Mouse (Mus musculus): ENCODE results near the gene Nhlrc4. TPM values are rescaled to one million over a fixed set of nuclear protein-coding genes. Genes with fewer than 3 reads are reported as not detected.

The Nhlrc4 gene
- polyA plus RNA-seq, 2 experiments: 0.10 TPM; not detected in 1

GRCm38 (mm10) chr17:25956631-25957030 is 11.9 kb upstream of the Nhlrc4 start:
- Histone ChIP-seq H3K4me1 (ENCODE audit: control insufficient read depth, insufficient read depth, low read length) (0 out of 2 replicates have a peak, but pooled peaks cover 3% of the 10 kb centered on the region), H3K4me2 (replicated peaks; ENCODE audit: low read depth, low read length, severe bottlenecking) (no peak overlapping the region), H3K36me3 (ENCODE audit: control insufficient read depth, insufficient read depth, low read length) (peaks cover 35% of the 10 kb centered on the region), H3K4me3 (replicated peaks; ENCODE audit: low read length) (no peak overlapping the region), H3K27me3 (ENCODE audit: control insufficient read depth, insufficient read depth, low read length) (peaks cover 21% of the 10 kb centered on the region), H3K9me3 (ENCODE audit: control insufficient read depth, low read length) (no peaks in the 10 kb centered on the region), H3K9ac (ENCODE audit: low read depth, low read length, severe bottlenecking) (0 out of 2 replicates have a peak overlapping the region, but pooled peaks have one; percentile 16), H3K27ac (replicated peaks; ENCODE audit: low read depth, low read length) (no peak overlapping the region)
- WGBS: 67% methylated on average over 7 of the region's 7 CpGs
- DNase-seq (ENCODE audit: low spot score) (no peak), ATAC-seq (ENCODE audit: low FRiP score, low read depth) (no peak)
- TF ChIP-seq POLR2A (IDR thresholded peaks at IDR 0.05; ENCODE audit: borderline replicate concordance, extremely low read depth, insufficient read depth, insufficient read length): no peak

- Histone ChIP-seq H3K4me2 (replicated peaks; ENCODE audit: low read depth, low read length, severe bottlenecking) (no peak overlapping the region), H3K36me3 (ENCODE audit: control insufficient read depth, insufficient read depth, low read length) (peaks cover 32% of the 10 kb centered on the region), H3K9ac (ENCODE audit: low read depth, low read length, severe bottlenecking) (0 out of 2 replicates have a peak overlapping the region, but pooled peaks have one; percentile 16), H3K4me3 (replicated peaks; ENCODE audit: low read length) (no peak overlapping the region), H3K27me3 (ENCODE audit: control insufficient read depth, insufficient read depth, low read length) (peaks cover 25% of the 10 kb centered on the region), H3K27ac (replicated peaks; ENCODE audit: low read depth, low read length) (no peak overlapping the region), H3K9me3 (ENCODE audit: control insufficient read depth, low read length) (no peaks in the 10 kb centered on the region), H3K4me1 (ENCODE audit: control insufficient read depth, insufficient read depth, low read length) (peaks cover 6% of the 10 kb centered on the region; the same call in 1 of the 2 replicates)
- DNase-seq (ENCODE audit: low spot score) (no peak), ATAC-seq (ENCODE audit: low FRiP score, low read depth) (no peak)
- no peak for TF ChIP-seq POLR2A (IDR thresholded peaks at IDR 0.05; ENCODE audit: borderline replicate concordance, extremely low read depth, insufficient read depth, insufficient read length)
- 60% methylated on average over 7 of the region's 7 CpGs for WGBS
Measured at GRCm38 (mm10) chr17:25956201-25956600, 11.4 kb upstream of the Nhlrc4 start.

- H3K27me3 ChIP-seq (ENCODE audit: control insufficient read depth, insufficient read depth, low read length): peaks cover 30% of the 10 kb centered on the region
- H3K27ac ChIP-seq (replicated peaks; ENCODE audit: low read depth, low read length): no peak overlapping the region
- peaks cover 9% of the 10 kb centered on the region; the same call in 1 of the 2 replicates for H3K4me1 ChIP-seq (ENCODE audit: control insufficient read depth, insufficient read depth, low read length)
- TF ChIP-seq POLR2A (IDR thresholded peaks at IDR 0.05; ENCODE audit: borderline replicate concordance, extremely low read depth, insufficient read depth, insufficient read length): no peak
- no peaks in the 10 kb centered on the region for H3K9me3 ChIP-seq (ENCODE audit: control insufficient read depth, low read length)
- no peak for DNase-seq (ENCODE audit: low spot score)
- peaks cover 28% of the 10 kb centered on the region for H3K36me3 ChIP-seq (ENCODE audit: control insufficient read depth, insufficient read depth, low read length)
- 0 out of 2 replicates have a peak overlapping the region, but pooled peaks have one; percentile 28 for H3K9ac ChIP-seq (ENCODE audit: low read depth, low read length, severe bottlenecking)
- no peak overlapping the region for H3K4me2 ChIP-seq (replicated peaks; ENCODE audit: low read depth, low read length, severe bottlenecking)
- no peak for ATAC-seq (ENCODE audit: low FRiP score, low read depth)
- WGBS: 44% methylated on average over 3 of the region's 3 CpGs
- no peak overlapping the region for H3K4me3 ChIP-seq (replicated peaks; ENCODE audit: low read length)
Measured at GRCm38 (mm10) chr17:25955736-25956135, 11.0 kb upstream of the Nhlrc4 start.

GRCm38 (mm10) chr17:25954671-25955070 is 9.9 kb upstream of the Nhlrc4 start:
- H3K9ac ChIP-seq (ENCODE audit: low read depth, low read length, severe bottlenecking): no peak overlapping the region
- H3K27ac ChIP-seq (replicated peaks; ENCODE audit: low read depth, low read length): no peak overlapping the region
- peaks cover 9% of the 10 kb centered on the region; the same call in 1 of the 2 replicates for H3K4me1 ChIP-seq (ENCODE audit: control insufficient read depth, insufficient read depth, low read length)
- DNase-seq (ENCODE audit: low spot score) (no peak), ATAC-seq (ENCODE audit: low FRiP score, low read depth) (no peak)
- WGBS: 75% methylated on average over 1 of the region's 2 CpGs
- no peaks in the 10 kb centered on the region for H3K9me3 ChIP-seq (ENCODE audit: control insufficient read depth, low read length)
- H3K4me2 ChIP-seq (replicated peaks; ENCODE audit: low read depth, low read length, severe bottlenecking): no peak overlapping the region
- H3K27me3 ChIP-seq (ENCODE audit: control insufficient read depth, insufficient read depth, low read length): peaks cover 39% of the 10 kb centered on the region
- H3K36me3 ChIP-seq (ENCODE audit: control insufficient read depth, insufficient read depth, low read length): peaks cover 18% of the 10 kb centered on the region
- no peak overlapping the region for H3K4me3 ChIP-seq (replicated peaks; ENCODE audit: low read length)
- no peak for TF ChIP-seq POLR2A (IDR thresholded peaks at IDR 0.05; ENCODE audit: borderline replicate concordance, extremely low read depth, insufficient read depth, insufficient read length)

- DNase-seq (ENCODE audit: low spot score) (no peak), ATAC-seq (ENCODE audit: low FRiP score, low read depth) (no peak)
- Histone ChIP-seq H3K9me3 (ENCODE audit: control insufficient read depth, low read length) (no peaks in the 10 kb centered on the region), H3K9ac (ENCODE audit: low read depth, low read length, severe bottlenecking) (no peak overlapping the region), H3K4me3 (replicated peaks; ENCODE audit: low read length) (no peak overlapping the region), H3K4me1 (ENCODE audit: control insufficient read depth, insufficient read depth, low read length) (peaks cover 9% of the 10 kb centered on the region; the same call in 1 of the 2 replicates), H3K27me3 (ENCODE audit: control insufficient read depth, insufficient read depth, low read length) (peaks cover 39% of the 10 kb centered on the region), H3K27ac (replicated peaks; ENCODE audit: low read depth, low read length) (no peak overlapping the region), H3K4me2 (replicated peaks; ENCODE audit: low read depth, low read length, severe bottlenecking) (no peak overlapping the region), H3K36me3 (ENCODE audit: control insufficient read depth, insufficient read depth, low read length) (peaks cover 6% of the 10 kb centered on the region)
- TF ChIP-seq POLR2A (IDR thresholded peaks at IDR 0.05; ENCODE audit: borderline replicate concordance, extremely low read depth, insufficient read depth, insufficient read length): no peak
- WGBS: 77% methylated on average over 5 of the region's 5 CpGs
Measured at GRCm38 (mm10) chr17:25953161-25953560, 8.4 kb upstream of the Nhlrc4 start.
